Mouse (Mus musculus): ENCODE measurements at regions not wholly inside any gene's neighbourhood (a gene's known extent, or its start where the extent isn't known, plus 50 kb on each side); places are given as distances from the start of the nearest gene placed in this dataset.

DNA sequence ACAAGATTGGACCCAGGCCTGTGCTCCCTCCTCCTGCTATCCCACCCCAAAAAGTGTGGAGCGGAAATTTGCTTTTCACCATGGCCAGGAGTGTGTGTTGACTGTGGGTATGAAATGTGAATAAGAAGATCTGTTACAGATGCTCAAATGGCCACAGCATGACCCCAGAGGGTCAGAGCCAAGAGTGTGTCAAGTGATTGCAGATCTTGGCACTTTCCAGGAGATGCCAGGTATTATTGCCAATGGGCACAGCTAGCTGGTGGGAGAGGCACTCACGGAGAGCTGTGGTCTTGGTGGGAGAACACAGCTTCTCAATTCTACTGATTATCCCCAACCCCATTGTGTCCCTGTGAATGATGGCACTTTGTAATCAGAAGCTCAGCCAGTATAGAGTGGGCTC, 62.7 kb downstream of the Smim20 start:
- 88% methylated on average over 2 of the region's 2 CpGs for WGBS
- no peak overlapping the region for H3K9ac ChIP-seq

GRCm38 (mm10) chr5:53336704-53337103, 69.8 kb downstream of the Smim20 start:
- WGBS = 90% methylated on average over 6 of the region's 6 CpGs
- no peak overlapping the region for H3K4me3 ChIP-seq
- H3K36me3 ChIP-seq (ENCODE audit: poor library complexity, severe bottlenecking) = no peaks in the 10 kb centered on the region
- no peak for ATAC-seq
- H3K27me3 ChIP-seq = no peaks in the 10 kb centered on the region
- H3K4me1 ChIP-seq = no peaks in the 10 kb centered on the region
- no peak overlapping the region for H3K4me2 ChIP-seq
- H3K27ac ChIP-seq = no peak overlapping the region
- no peaks in the 10 kb centered on the region for H3K9me3 ChIP-seq (replicated peaks)
- no peak overlapping the region for H3K9ac ChIP-seq

More for the DNA sequence above, 62.7 kb downstream of the Smim20 start:
- Histone ChIP-seq H3K27ac (no peak overlapping the region), H3K4me2 (no peak overlapping the region), H3K27me3 (no peaks in the 10 kb centered on the region), H3K4me1 (peaks cover 20% of the 10 kb centered on the region), H3K4me3 (no peak overlapping the region), H3K36me3 (ENCODE audit: poor library complexity, severe bottlenecking) (no peaks in the 10 kb centered on the region), H3K9me3 (replicated peaks) (no peaks in the 10 kb centered on the region)
- ATAC-seq = no peak

DNA sequence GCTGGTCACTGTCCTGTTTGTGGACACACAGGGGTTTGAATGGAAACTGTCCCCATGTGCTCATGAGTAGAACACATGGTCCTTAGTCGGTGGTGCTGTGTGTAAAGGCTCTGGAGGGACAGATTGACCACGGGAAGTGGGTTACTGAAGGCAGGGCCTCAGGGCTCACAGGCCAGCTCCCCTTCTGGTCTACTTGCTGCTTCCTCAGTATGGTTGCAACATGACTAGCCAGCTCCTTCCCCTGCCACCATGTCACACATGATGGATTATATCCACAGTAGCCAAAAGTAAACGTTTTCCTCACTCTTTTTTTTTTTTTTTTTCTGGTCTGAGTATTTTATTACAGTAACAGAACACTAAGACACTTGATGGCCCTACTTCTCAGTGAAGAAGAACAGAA, 70.9 kb downstream of the Smim20 start:
- ATAC-seq = no peak
- no peak overlapping the region for H3K27ac ChIP-seq
- no peak overlapping the region for H3K9ac ChIP-seq
- 62% methylated on average over 3 of the region's 3 CpGs for WGBS
- H3K36me3 ChIP-seq (ENCODE audit: poor library complexity, severe bottlenecking) = no peaks in the 10 kb centered on the region
- H3K27me3 ChIP-seq = no peaks in the 10 kb centered on the region
- H3K4me1 ChIP-seq = no peaks in the 10 kb centered on the region
- H3K9me3 ChIP-seq (replicated peaks) = no peaks in the 10 kb centered on the region
- H3K4me3 ChIP-seq = no peak overlapping the region
- no peak overlapping the region for H3K4me2 ChIP-seq

DNA sequence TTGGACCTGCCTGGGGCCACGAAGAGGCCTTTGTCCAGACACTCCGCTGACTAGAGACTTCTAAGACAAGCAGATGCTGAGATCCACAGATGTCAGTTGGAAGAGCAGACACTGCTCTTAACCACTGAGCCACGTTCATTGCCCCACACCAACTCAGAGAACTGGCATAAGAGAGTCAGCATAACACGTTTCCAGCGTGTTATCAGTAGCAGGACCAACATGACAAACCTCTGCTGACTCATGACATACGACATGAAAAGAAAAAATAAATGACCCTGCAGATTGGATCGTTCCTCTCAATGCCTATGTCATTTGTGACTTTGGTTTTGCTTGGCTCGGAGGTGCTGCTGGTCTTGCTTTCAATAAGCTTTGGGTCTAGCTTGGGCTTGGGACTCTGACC, 78.3 kb downstream of the Smim20 start:
- Histone ChIP-seq H3K4me2 (no peak overlapping the region), H3K27ac (no peak overlapping the region), H3K36me3 (ENCODE audit: poor library complexity, severe bottlenecking) (no peaks in the 10 kb centered on the region), H3K9ac (no peak overlapping the region), H3K4me3 (no peak overlapping the region), H3K4me1 (no peaks in the 10 kb centered on the region), H3K9me3 (replicated peaks) (no peaks in the 10 kb centered on the region), H3K27me3 (no peaks in the 10 kb centered on the region)
- ATAC-seq = no peak
- WGBS = 87% methylated on average over 8 of the region's 8 CpGs

GRCm38 (mm10) chr5:53346028-53346427, 79.1 kb downstream of the Smim20 start:
- Histone ChIP-seq H3K27me3 (no peaks in the 10 kb centered on the region), H3K9me3 (replicated peaks) (no peaks in the 10 kb centered on the region), H3K27ac (no peak overlapping the region), H3K4me2 (no peak overlapping the region), H3K4me1 (no peaks in the 10 kb centered on the region), H3K4me3 (no peak overlapping the region), H3K36me3 (ENCODE audit: poor library complexity, severe bottlenecking) (no peaks in the 10 kb centered on the region), H3K9ac (no peak overlapping the region)
- 80% methylated on average over 8 of the region's 8 CpGs for WGBS
- no peak for ATAC-seq

- WGBS = 68% methylated on average over 8 of the region's 8 CpGs
- no peaks in the 10 kb centered on the region for H3K4me1 ChIP-seq
- H3K27ac ChIP-seq = no peak overlapping the region
- no peak overlapping the region for H3K9ac ChIP-seq
- no peaks in the 10 kb centered on the region for H3K36me3 ChIP-seq (ENCODE audit: poor library complexity, severe bottlenecking)
- H3K27me3 ChIP-seq = no peaks in the 10 kb centered on the region
- no peak for ATAC-seq
- H3K9me3 ChIP-seq (replicated peaks) = no peaks in the 10 kb centered on the region
- H3K4me2 ChIP-seq = no peak overlapping the region
- no peak overlapping the region for H3K4me3 ChIP-seq
These were observed 79.9 kb downstream of the Smim20 start for GRCm38 (mm10) chr5:53346756-53347155.

GRCm38 (mm10) chr5:53352852-53353251, 86.0 kb downstream of the Smim20 start:
- 39% methylated on average over 4 of the region's 4 CpGs for WGBS
- no peak overlapping the region for H3K9ac ChIP-seq
- ATAC-seq = no peak

DNA sequence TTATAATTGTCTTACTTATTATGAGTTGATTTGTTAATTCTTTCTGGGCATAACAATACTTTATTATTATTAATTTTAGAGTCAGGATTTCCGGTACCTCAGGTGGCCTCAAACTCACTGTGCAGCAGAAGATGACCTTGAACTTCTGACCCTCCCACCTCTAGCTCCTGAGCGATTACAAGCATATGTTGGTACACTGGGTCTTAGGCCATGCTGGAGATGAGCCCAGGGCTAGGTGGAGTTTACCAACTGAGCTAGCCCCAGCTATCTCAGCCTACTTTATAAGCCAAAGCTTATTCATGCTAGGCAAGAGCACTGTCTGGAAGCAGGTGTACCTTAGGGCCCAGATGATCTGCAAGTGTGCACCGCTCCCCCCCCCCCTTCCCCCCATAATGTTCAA, 87.4 kb downstream of the Smim20 start:
- Histone ChIP-seq H3K27ac (no peak overlapping the region), H3K27me3 (no peaks in the 10 kb centered on the region), H3K4me3 (no peak overlapping the region), H3K36me3 (ENCODE audit: poor library complexity, severe bottlenecking) (no peaks in the 10 kb centered on the region), H3K4me1 (no peaks in the 10 kb centered on the region), H3K9ac (no peak overlapping the region), H3K4me2 (no peak overlapping the region), H3K9me3 (replicated peaks) (no peaks in the 10 kb centered on the region)
- ATAC-seq = 0 out of 2 replicates have a peak, but pooled peaks have one; percentile 2
- WGBS = 92% methylated on average over 3 of the region's 3 CpGs

More at GRCm38 (mm10) chr5:53352852-53353251, 86.0 kb downstream of the Smim20 start:
- Histone ChIP-seq H3K4me1 (no peaks in the 10 kb centered on the region), H3K4me2 (no peak overlapping the region), H3K36me3 (ENCODE audit: poor library complexity, severe bottlenecking) (no peaks in the 10 kb centered on the region), H3K27me3 (no peaks in the 10 kb centered on the region), H3K4me3 (no peak overlapping the region), H3K27ac (no peak overlapping the region), H3K9me3 (replicated peaks) (no peaks in the 10 kb centered on the region)

DNA sequence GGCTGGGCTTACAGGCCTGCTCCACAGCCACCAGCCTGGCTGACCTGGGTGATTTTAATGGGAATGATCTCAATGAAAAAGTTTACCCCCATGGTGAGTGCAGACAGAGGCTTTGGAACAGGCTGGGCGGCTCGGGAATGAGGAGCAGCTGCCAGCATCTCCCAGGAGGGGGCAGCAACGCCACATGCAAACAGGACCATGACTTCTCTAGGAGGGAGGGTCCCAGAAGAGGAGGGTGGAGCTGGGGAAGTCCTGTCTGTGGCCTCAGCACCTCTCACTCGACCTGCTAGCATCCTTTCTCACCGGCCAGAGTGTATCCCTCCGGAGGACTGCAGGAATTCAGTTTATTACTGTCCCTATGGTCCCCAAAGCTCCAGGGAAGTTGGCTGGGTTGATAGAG, 88.2 kb downstream of the Smim20 start:
- no peak overlapping the region for H3K9ac ChIP-seq
- no peak overlapping the region for H3K27ac ChIP-seq
- ATAC-seq = peak; percentile 88
- 0% methylated on average over 6 of the region's 6 CpGs for WGBS
- no peak overlapping the region for H3K4me3 ChIP-seq
- no peaks in the 10 kb centered on the region for H3K36me3 ChIP-seq (ENCODE audit: poor library complexity, severe bottlenecking)
- H3K27me3 ChIP-seq = no peaks in the 10 kb centered on the region
- H3K4me2 ChIP-seq = peak overlapping the region; percentile 30; the same call in 1 of the 2 replicates
- H3K9me3 ChIP-seq (replicated peaks) = no peaks in the 10 kb centered on the region
- no peaks in the 10 kb centered on the region for H3K4me1 ChIP-seq

DNA sequence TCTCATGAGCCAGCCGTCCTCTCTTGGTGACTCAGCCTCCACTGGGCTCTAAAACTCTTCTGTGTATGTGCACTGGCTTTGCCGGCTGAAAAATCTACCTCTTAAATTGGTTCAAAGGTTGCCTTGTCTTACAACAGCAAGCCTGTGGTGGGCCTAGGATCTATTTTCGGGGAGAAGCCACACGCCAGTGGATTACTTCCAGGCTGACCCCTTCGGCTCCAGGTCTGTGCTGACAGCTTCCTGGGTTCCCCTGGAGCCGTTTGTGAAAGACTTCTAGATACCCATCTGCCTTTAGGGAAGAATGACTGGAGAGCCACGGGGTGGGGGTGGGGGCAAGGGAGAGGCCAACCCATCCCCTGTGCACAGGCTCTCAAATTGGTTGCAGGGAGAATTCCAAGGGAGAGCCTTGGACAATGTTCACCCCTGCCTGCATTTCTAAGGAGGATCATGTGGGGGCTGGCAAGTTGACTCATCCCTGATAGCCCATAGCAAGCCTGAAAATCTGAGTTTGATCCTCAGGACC, 90.3 kb downstream of the Smim20 start:
- 69% methylated on average over 7 of the region's 7 CpGs for WGBS
- Histone ChIP-seq H3K4me1 (no peaks in the 10 kb centered on the region), H3K9ac (no peak overlapping the region), H3K9me3 (replicated peaks) (no peaks in the 10 kb centered on the region), H3K4me2 (no peak overlapping the region), H3K36me3 (ENCODE audit: poor library complexity, severe bottlenecking) (no peaks in the 10 kb centered on the region), H3K4me3 (no peak overlapping the region), H3K27ac (no peak overlapping the region), H3K27me3 (no peaks in the 10 kb centered on the region)
- no peak for ATAC-seq

DNA sequence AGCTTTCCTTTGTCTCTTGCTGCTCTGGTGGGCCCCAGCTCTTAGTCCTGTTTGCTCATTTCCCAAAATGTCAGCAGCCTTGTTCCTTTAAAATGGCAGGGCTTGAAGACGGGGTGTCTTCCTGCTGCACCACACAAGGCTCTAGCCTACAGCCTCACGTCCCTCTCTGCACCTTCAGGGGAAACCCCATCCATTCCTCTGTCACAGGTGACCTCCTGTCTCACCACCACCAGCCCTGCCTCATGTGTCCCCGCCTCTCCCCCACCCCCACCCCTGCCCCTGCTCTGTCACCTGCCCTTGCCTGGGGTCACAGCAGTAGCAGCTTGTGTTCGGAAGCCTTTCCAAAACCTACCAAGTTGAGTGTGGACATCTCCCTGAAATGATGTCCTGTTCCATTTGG, 91.3 kb downstream of the Smim20 start:
- Histone ChIP-seq H3K27me3 (no peaks in the 10 kb centered on the region), H3K4me3 (no peak overlapping the region), H3K4me2 (no peak overlapping the region), H3K9me3 (replicated peaks) (no peaks in the 10 kb centered on the region), H3K27ac (no peak overlapping the region), H3K4me1 (no peaks in the 10 kb centered on the region), H3K9ac (no peak overlapping the region), H3K36me3 (ENCODE audit: poor library complexity, severe bottlenecking) (no peaks in the 10 kb centered on the region)
- WGBS = 68% methylated on average over 4 of the region's 4 CpGs
- ATAC-seq = no peak

- Histone ChIP-seq H3K9me3 (replicated peaks) (no peaks in the 10 kb centered on the region), H3K27me3 (no peaks in the 10 kb centered on the region), H3K27ac (no peak overlapping the region), H3K4me3 (no peak overlapping the region), H3K4me1 (no peaks in the 10 kb centered on the region), H3K9ac (no peak overlapping the region), H3K4me2 (no peak overlapping the region), H3K36me3 (ENCODE audit: poor library complexity, severe bottlenecking) (no peaks in the 10 kb centered on the region)
- 91% methylated on average over 12 of the region's 12 CpGs for WGBS
- no peak for ATAC-seq
These were observed 93.0 kb downstream of the Smim20 start for GRCm38 (mm10) chr5:53359887-53360286.

GRCm38 (mm10) chr5:53361295-53361694, 94.4 kb downstream of the Smim20 start:
- Histone ChIP-seq H3K9ac (no peak overlapping the region), H3K27ac (no peak overlapping the region), H3K27me3 (no peaks in the 10 kb centered on the region), H3K4me1 (peaks cover under 1% of the 10 kb centered on the region; the same call in 1 of the 2 replicates), H3K9me3 (replicated peaks) (no peaks in the 10 kb centered on the region), H3K4me2 (no peak overlapping the region), H3K36me3 (ENCODE audit: poor library complexity, severe bottlenecking) (no peaks in the 10 kb centered on the region), H3K4me3 (no peak overlapping the region)
- 90% methylated on average over 6 of the region's 6 CpGs for WGBS
- no peak for ATAC-seq

Data from forebrain, embryonic 13.5 days (tissue).